Mouse (Mus musculus): Measurements from ENCODE around the gene Hs6st1. TPM values are rescaled to one million over a fixed set of nuclear protein-coding genes. Genes with fewer than 3 reads are reported as not detected.

Hs6st1 gene
- polyA plus RNA-seq, 1 experiment: 53.7 TPM

DNA sequence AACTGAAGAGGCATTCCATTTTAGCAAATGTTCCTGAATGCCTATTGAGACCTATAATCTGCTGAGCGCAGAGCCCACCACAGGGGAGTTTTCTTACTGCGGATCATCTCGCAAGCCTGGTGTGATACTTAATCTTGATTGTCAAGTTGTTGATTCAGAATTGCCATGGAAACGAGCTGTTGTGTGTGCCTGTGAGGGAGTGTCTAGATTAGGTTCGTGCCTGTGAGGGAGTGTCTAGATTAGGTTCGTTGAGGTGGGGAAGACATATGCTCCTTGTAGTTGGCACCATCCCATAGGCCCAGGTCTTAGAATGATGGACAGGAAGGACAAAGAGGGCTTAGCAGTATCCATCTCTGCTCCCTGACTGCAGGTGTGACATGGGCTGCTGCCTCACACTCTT, 23.0 kb downstream of the Hs6st1 start:
- no peak overlapping the region for H3K4me3 ChIP-seq (ENCODE audit: low read depth, low read length)
- TF ChIP-seq POLR2A (IDR thresholded peaks at IDR 0.05; ENCODE audit: low read depth, low read length): no peak
- TF ChIP-seq CTCF (IDR thresholded peaks at IDR 0.05; ENCODE audit: extremely low read depth, insufficient read length, insufficient replicate concordance, low read depth, low read length): no peak
- 38% methylated on average over 6 of the region's 6 CpGs for WGBS
- no peaks in the 10 kb centered on the region for H3K27me3 ChIP-seq (ENCODE audit: control insufficient read depth, insufficient read depth, low read length)
- H3K27ac ChIP-seq (ENCODE audit: insufficient read depth, low read depth, low read length): peak overlapping the region; percentile 71
- peaks cover 11% of the 10 kb centered on the region; the same call in 1 of the 2 replicates for H3K36me3 ChIP-seq (ENCODE audit: control insufficient read depth, insufficient read depth, low read length)
- H3K4me1 ChIP-seq (ENCODE audit: control insufficient read depth, insufficient read depth, insufficient read length, low read length): peaks cover 76% of the 10 kb centered on the region

DNA sequence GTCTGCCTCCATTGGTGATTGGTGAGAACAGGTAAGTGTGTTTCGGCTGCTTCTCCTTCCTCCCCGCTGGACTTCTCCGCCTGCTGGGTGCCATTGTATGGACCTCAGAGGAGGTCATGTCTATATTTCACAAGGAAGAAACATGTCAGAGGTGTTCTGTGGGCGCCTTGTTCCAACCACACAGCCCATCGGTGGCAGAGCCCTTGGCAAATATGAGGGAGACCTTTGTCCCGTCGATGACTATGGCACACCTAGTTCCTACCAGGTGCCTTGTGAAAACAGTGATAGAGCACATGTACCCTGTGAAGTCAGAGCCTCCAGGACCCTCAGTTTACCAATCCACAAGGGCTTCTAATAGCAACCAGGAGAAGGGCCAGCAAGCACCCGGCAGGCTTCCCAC, 25.5 kb downstream of the Hs6st1 start:
- Histone ChIP-seq H3K27me3 (ENCODE audit: control insufficient read depth, insufficient read depth, low read length) (no peaks in the 10 kb centered on the region), H3K27ac (ENCODE audit: insufficient read depth, low read depth, low read length) (peak overlapping the region; percentile 70), H3K36me3 (ENCODE audit: control insufficient read depth, insufficient read depth, low read length) (peaks cover 12% of the 10 kb centered on the region), H3K4me3 (ENCODE audit: low read depth, low read length) (no peak overlapping the region), H3K4me1 (ENCODE audit: control insufficient read depth, insufficient read depth, insufficient read length, low read length) (peaks cover 67% of the 10 kb centered on the region)
- 36% methylated on average over 8 of the region's 8 CpGs for whole genome bisulfite sequencing
- TF ChIP-seq CTCF (IDR thresholded peaks at IDR 0.05; ENCODE audit: extremely low read depth, insufficient read length, insufficient replicate concordance, low read depth, low read length) (no peak), POLR2A (IDR thresholded peaks at IDR 0.05; ENCODE audit: low read depth, low read length) (no peak)

DNA sequence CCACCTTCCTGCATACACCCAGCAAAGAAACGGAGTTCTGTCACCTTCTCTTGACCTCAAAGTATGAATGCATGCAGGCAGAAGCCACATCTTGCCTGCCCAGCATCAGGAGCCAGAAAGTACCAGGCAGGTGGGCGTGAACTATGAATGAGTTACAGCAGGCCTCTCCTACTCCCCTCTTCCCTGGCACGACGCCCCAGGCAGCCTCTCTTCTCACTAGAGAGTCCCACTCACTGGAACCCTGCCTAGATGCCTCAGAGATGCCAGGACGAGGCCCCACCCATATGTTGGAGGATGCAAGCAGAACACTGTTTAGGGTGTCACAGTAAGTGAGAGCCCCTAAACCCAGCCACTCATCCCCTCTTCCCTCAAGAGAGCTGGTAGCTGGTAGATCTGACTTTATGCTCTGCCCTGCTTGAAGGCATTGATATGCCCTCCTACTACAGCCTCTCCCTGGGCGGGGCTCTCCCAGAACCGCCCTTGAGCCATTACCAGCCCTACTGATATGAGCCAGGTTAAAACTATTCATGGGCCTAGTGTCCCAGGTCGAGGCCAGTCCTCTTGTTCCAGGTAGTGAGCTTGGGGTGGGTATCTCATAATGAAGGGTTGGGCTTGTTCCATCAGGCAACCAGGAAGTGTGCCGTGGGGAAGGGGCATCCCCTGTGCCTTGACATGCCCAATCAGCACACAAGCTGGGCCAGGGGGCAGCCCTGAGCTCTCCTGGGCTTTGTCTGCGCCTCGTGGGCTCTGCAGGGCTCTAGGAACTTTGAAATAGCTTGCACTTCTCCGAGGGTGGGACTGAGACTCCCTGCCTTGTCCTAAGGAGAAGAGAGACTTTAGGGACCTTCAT, 27.4 kb downstream of the Hs6st1 start:
- 25% methylated on average over 12 of the region's 12 CpGs for WGBS
- Histone ChIP-seq H3K36me3 (ENCODE audit: control insufficient read depth, insufficient read depth, low read length) (peaks cover 13% of the 10 kb centered on the region), H3K27me3 (ENCODE audit: control insufficient read depth, insufficient read depth, low read length) (no peaks in the 10 kb centered on the region), H3K4me3 (ENCODE audit: low read depth, low read length) (no peak overlapping the region), H3K27ac (ENCODE audit: insufficient read depth, low read depth, low read length) (peak overlapping the region; percentile 94), H3K4me1 (ENCODE audit: control insufficient read depth, insufficient read depth, insufficient read length, low read length) (peaks cover 53% of the 10 kb centered on the region)
- TF ChIP-seq POLR2A (IDR thresholded peaks at IDR 0.05; ENCODE audit: low read depth, low read length) (no peak), CTCF (IDR thresholded peaks at IDR 0.05; ENCODE audit: extremely low read depth, insufficient read length, insufficient replicate concordance, low read depth, low read length) (no peak)

DNA sequence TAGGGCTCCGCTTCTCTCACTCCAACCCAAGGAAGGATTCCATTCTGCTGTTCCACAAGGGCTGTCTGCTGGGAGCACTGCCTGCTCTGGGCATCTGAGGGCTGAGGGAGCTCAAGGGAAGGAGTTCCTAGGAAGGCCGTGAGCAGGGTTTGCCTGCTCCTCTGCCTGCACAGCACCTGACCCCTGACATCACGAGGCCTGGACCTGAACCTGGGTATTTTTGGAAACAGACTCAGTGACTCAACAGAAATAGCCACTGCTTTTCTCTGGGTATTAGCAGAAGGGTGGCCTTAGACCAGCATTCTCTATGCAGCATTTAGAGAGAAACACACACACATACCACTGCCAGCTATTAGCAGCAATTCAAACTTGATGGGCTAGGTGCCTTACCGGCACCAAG, 30.2 kb downstream of the Hs6st1 start:
- Histone ChIP-seq H3K4me1 (ENCODE audit: control insufficient read depth, insufficient read depth, insufficient read length, low read length) (peaks cover 41% of the 10 kb centered on the region), H3K4me3 (ENCODE audit: low read depth, low read length) (no peak overlapping the region), H3K27ac (ENCODE audit: insufficient read depth, low read depth, low read length) (no peak overlapping the region), H3K36me3 (ENCODE audit: control insufficient read depth, insufficient read depth, low read length) (peaks cover 24% of the 10 kb centered on the region), H3K27me3 (ENCODE audit: control insufficient read depth, insufficient read depth, low read length) (no peaks in the 10 kb centered on the region)
- TF ChIP-seq POLR2A (IDR thresholded peaks at IDR 0.05; ENCODE audit: low read depth, low read length): no peak
- TF ChIP-seq CTCF (IDR thresholded peaks at IDR 0.05; ENCODE audit: extremely low read depth, insufficient read length, insufficient replicate concordance, low read depth, low read length): no peak
- WGBS: 89% methylated on average over 4 of the region's 4 CpGs

DNA sequence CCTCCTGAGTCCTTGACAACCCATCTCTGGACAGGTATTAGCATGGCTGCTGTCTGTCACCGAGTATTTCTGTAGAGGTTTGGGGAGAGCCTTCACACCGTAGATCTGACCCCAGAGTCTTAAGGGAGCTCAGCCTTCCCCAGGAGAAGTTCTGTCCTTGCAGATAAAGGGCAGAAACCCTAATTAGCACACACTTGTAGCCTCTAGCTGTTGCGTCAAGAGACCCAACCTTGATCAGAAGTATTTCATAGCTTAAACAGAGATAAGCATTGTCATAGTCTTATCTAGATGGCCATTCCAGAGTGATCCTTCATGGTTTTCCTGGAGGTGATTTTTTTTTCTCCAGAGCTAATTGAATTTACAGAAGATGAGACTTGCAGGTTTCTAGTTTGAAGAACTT, 32.2 kb downstream of the Hs6st1 start:
- WGBS: 64% methylated on average over 3 of the region's 3 CpGs
- no peak overlapping the region for H3K27ac ChIP-seq (ENCODE audit: insufficient read depth, low read depth, low read length)

DNA sequence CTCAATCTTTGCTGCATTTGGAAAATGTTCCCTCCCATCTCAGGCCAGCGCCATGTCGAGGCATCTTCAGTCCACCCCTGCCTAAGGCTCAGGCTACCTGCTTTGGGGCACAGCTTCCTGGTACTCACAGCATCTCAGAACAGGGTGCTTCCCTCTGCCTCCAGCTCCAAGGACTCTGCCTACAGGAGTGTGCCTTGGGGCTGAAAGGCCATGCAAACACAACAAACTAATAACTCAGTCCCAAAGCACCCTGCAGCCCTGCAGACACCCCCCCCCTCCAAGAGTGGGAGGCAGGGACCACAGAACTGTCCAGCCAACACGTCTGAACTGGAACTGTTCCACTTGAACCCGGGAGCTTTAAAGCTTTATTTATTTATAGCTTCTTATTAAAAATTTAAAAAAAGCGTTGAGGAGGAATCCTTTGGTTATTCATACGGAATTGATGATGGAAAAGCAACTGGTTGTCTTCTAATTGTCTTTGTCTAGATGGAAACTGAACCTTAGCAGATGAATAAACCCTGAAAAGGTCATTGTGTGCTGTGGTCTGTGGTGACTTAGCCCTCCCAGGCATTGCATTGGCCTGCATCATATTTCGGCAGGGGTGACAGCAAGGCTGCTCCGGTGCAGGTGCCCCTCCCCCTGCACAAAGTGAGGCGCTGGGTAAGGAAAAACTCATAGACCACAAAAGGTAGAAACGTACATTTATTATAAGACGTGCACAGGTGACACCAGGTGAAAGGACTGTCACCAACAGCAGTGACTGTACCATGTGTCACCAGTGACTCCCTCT, 37.9 kb downstream of the Hs6st1 start:
- Histone ChIP-seq H3K36me3 (ENCODE audit: control insufficient read depth, insufficient read depth, low read length) (peaks cover 39% of the 10 kb centered on the region), H3K27ac (ENCODE audit: insufficient read depth, low read depth, low read length) (no peak overlapping the region), H3K4me1 (ENCODE audit: control insufficient read depth, insufficient read depth, insufficient read length, low read length) (peaks cover 3% of the 10 kb centered on the region), H3K27me3 (ENCODE audit: control insufficient read depth, insufficient read depth, low read length) (no peaks in the 10 kb centered on the region), H3K4me3 (ENCODE audit: low read depth, low read length) (no peak overlapping the region)
- WGBS: 89% methylated on average over 11 of the region's 11 CpGs
- no peak for TF ChIP-seq CTCF (IDR thresholded peaks at IDR 0.05; ENCODE audit: extremely low read depth, insufficient read length, insufficient replicate concordance, low read depth, low read length)
- TF ChIP-seq POLR2A (IDR thresholded peaks at IDR 0.05; ENCODE audit: low read depth, low read length): no peak

More for the DNA sequence above, 32.2 kb downstream of the Hs6st1 start:
- TF ChIP-seq CTCF (IDR thresholded peaks at IDR 0.05; ENCODE audit: extremely low read depth, insufficient read length, insufficient replicate concordance, low read depth, low read length) (no peak), POLR2A (IDR thresholded peaks at IDR 0.05; ENCODE audit: low read depth, low read length) (no peak)
- H3K4me1 ChIP-seq (ENCODE audit: control insufficient read depth, insufficient read depth, insufficient read length, low read length): peaks cover 26% of the 10 kb centered on the region
- H3K27me3 ChIP-seq (ENCODE audit: control insufficient read depth, insufficient read depth, low read length): no peaks in the 10 kb centered on the region
- peaks cover 35% of the 10 kb centered on the region for H3K36me3 ChIP-seq (ENCODE audit: control insufficient read depth, insufficient read depth, low read length)
- no peak overlapping the region for H3K4me3 ChIP-seq (ENCODE audit: low read depth, low read length)

DNA sequence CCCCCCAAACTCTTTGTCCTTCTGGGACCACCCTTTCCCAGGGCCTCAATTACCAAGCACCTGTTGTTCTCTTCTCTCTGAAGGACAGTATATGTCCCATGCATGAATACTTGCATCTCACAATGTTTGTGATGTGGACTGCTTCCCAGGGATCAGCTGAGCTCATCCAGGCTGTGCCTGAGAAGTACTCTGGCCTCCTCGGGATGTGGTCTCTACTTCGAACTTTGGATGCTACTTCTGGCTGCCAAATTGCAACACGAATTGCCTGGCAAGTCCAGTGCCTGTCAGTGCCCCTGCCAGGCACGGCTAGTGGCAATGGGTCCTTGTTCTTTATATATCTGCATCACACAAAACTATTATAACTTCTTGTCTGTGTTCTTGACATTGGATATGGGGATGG, 41.8 kb downstream of the Hs6st1 start:
- no peak overlapping the region for H3K27ac ChIP-seq (ENCODE audit: insufficient read depth, low read depth, low read length)
- H3K4me1 ChIP-seq (ENCODE audit: control insufficient read depth, insufficient read depth, insufficient read length, low read length): no peaks in the 10 kb centered on the region
- no peak for TF ChIP-seq POLR2A (IDR thresholded peaks at IDR 0.05; ENCODE audit: low read depth, low read length)
- peaks cover 13% of the 10 kb centered on the region for H3K36me3 ChIP-seq (ENCODE audit: control insufficient read depth, insufficient read depth, low read length)
- H3K27me3 ChIP-seq (ENCODE audit: control insufficient read depth, insufficient read depth, low read length): no peaks in the 10 kb centered on the region
- WGBS: 53% methylated on average over 4 of the region's 4 CpGs
- H3K4me3 ChIP-seq (ENCODE audit: low read depth, low read length): no peak overlapping the region

Measured in small intestine, adult 2 months (tissue).